Mouse (Mus musculus) heart, embryonic 11.5 days (tissue): ENCODE measurements at regions not wholly inside any gene's neighbourhood (a gene's known extent, or its start where the extent isn't known, plus 50 kb on each side); places are given as distances from the start of the nearest gene placed in this dataset.

Experiments used
- ATAC-seq: fragments of 200-750 bp; cut with Nextera tagmentation; replicated peaks from 2 replicates; pipeline ENCODE4 v1.8.0; 2017; ENCODE audit warnings: moderate library complexity; ENCODE audit not compliant: insufficient number of reproducible peaks, low FRiP score, low TSS enrichment
- H3K27ac ChIP-seq: fragments of 300-500 bp; sonication (generic); 2 replicates; pipeline ENCODE4 v1.5.1; 2014; ENCODE audit warnings: mild to moderate bottlenecking, low read depth, low read length
- H3K27me3 ChIP-seq: fragments of 300-500 bp; sonication (generic); 2 replicates; pipeline ENCODE4 v1.6.1; 2014; ENCODE audit warnings: mild to moderate bottlenecking, low read length, mixed read lengths; ENCODE audit not compliant: control insufficient read depth, insufficient read depth
- H3K36me3 ChIP-seq: fragments of 300-500 bp; sonication (generic); 2 replicates; pipeline ENCODE4 v1.6.1; 2014; ENCODE audit warnings: mild to moderate bottlenecking, low read length, moderate library complexity, mixed read lengths; ENCODE audit not compliant: control insufficient read depth, insufficient read depth
- H3K4me1 ChIP-seq: fragments of 300-500 bp; sonication (generic); 2 replicates; pipeline ENCODE4 v1.6.1; 2014; ENCODE audit warnings: low read length; ENCODE audit not compliant: control insufficient read depth, insufficient read depth
- H3K4me2 ChIP-seq: fragments of 300-500 bp; sonication (generic); 2 replicates; pipeline ENCODE4 v1.6.1; 2014; ENCODE audit warnings: mild to moderate bottlenecking, moderate library complexity
- H3K4me3 ChIP-seq: fragments of 300-500 bp; sonication (generic); 2 replicates; pipeline ENCODE4 v1.5.1; 2014; ENCODE audit warnings: low read depth, low read length
- H3K9ac ChIP-seq: fragments of 300-500 bp; sonication (generic); 2 replicates; pipeline ENCODE4 v1.6.1; 2014; ENCODE audit warnings: mild to moderate bottlenecking, low read depth, low read length, moderate library complexity
- H3K9me3 ChIP-seq: fragments of 300-500 bp; sonication (generic); replicated peaks from 2 replicates; pipeline ENCODE4 v1.6.1; 2016; ENCODE audit warnings: low read length; ENCODE audit not compliant: control insufficient read depth
- WGBS: fragments of 180-500 bp; shearing (Covaris S2); extraction: QIAGEN DNeasy Blood & Tissue Kit; methylation state at CpG from one replicate; pipeline ENCODE4 v1.1.7; 2014; ENCODE audit not compliant: insufficient replicate concordance; 5-methylcytosine and 5-hydroxymethylcytosine counted together

DNA sequence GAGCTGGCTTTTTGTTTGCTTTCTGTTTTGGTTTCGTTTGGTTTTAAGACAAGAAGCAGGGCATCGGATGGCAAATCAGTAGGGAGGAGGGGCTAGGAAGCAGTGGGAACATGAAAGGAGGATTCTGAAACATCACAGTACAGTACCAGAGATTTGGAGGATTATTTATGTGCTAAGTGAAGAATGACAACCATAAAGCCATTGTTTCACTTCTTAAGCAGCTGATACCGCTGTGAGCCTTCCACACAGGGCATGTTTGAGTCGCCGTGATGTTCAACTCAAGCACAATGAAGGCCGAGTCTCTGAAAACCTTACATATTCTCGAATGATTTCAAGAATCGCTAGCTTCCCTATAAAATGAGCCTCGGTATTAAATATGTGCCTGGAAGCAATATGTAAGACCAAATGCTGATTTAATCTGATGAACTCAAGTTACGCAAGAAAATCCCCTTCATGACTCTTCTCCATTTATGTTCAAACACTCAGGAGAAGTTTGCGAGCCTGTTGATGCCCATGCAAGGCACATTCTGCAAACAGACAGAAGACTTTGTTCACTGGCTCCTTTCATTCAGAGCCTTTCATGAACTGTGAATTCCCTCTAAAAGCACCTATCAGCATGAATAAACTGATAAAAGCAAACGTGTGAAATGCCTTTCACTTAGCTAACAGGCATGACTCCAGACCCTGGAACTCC is 441.2 kb downstream of the Efnb2 start:
- no peak overlapping the region for H3K4me3 ChIP-seq
- H3K36me3 ChIP-seq, result no peaks in the 10 kb centered on the region
- H3K27me3 ChIP-seq, result no peaks in the 10 kb centered on the region
- H3K9me3 ChIP-seq, result no peaks in the 10 kb centered on the region
- 65% methylated on average over 12 of the region's 12 CpGs for WGBS
- H3K4me1 ChIP-seq, result 0 out of 2 replicates have a peak, but pooled peaks cover 4% of the 10 kb centered on the region
- H3K27ac ChIP-seq, result no peak overlapping the region
- H3K4me2 ChIP-seq, result no peak overlapping the region
- no peak overlapping the region for H3K9ac ChIP-seq
- ATAC-seq, result no peak

DNA sequence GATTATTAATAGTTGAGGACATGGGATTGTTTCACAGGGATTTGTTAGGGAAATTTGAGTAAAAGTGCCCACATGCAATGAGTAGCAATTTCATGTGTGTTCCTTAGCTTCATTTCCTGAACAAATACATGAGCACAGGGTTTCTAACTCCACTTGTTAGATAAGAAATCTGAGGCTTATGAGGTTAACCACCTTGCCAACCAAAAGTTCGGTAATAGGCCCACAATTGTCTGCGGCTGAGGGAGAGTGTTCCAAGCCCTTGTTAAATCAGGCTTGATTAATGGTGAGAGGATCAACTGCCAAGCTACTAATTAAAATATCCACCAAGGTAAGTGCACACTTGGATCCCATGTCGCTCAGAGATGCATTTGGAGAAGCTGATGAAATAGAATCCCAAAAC is 468.0 kb downstream of the Efnb2 start:
- H3K27me3 ChIP-seq, result no peaks in the 10 kb centered on the region
- no peak overlapping the region for H3K9ac ChIP-seq
- H3K4me2 ChIP-seq, result no peak overlapping the region
- H3K9me3 ChIP-seq, result no peaks in the 10 kb centered on the region
- ATAC-seq, result no peak
- H3K36me3 ChIP-seq, result no peaks in the 10 kb centered on the region
- H3K4me1 ChIP-seq, result no peaks in the 10 kb centered on the region
- H3K27ac ChIP-seq, result no peak overlapping the region
- no peak overlapping the region for H3K4me3 ChIP-seq
- WGBS, result 83% methylated on average over 3 of the region's 3 CpGs

DNA sequence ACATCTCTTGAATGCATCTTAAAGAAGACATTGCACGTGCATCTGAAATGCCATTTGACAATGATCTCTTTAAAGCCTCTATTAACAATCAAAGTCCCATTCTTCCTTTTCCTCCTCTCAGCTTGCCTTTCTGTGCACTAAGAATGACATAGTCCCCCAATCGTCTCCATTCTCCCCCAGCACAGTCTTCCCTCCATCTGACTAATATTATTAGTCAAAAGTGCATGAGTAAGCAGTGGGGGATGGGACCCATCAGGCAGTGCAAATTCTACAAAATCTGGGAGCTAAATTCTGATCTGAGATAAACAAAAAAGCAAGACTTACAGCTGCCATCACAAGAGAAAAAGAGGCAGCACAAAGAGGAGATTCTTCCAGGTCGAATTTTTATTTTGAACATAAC is 475.0 kb downstream of the Efnb2 start:
- ATAC-seq, result no peak
- Histone ChIP-seq H3K4me1 (0 out of 2 replicates have a peak, but pooled peaks cover 2% of the 10 kb centered on the region), H3K27ac (no peak overlapping the region), H3K4me3 (no peak overlapping the region), H3K9me3 (no peaks in the 10 kb centered on the region), H3K9ac (no peak overlapping the region), H3K36me3 (no peaks in the 10 kb centered on the region), H3K27me3 (no peaks in the 10 kb centered on the region), H3K4me2 (no peak overlapping the region)
- 63% methylated on average over 3 of the region's 3 CpGs for WGBS

DNA sequence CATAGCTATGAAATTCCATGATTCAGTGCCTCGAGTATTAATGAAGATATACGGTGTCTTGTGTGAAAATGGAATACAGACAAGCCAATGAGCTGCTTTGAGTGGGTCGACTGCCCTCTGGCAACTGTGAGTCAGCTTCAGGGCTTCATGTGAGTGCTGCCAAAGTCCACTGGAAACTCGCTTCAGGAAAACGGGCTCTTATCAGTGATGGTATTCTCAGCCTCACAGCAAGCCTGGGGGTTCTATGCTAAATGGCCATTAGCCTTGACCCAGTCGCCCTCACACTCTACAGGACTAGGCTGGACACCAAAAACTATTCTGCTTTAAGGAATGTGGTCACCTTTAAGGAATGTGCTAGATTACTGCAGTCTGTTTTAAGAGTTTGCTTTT is 477.8 kb downstream of the Efnb2 start:
- Histone ChIP-seq H3K9me3 (no peaks in the 10 kb centered on the region), H3K27ac (no peak overlapping the region), H3K4me3 (no peak overlapping the region), H3K4me1 (peaks cover 5% of the 10 kb centered on the region; the same call in 1 of the 2 replicates), H3K36me3 (no peaks in the 10 kb centered on the region), H3K4me2 (no peak overlapping the region), H3K9ac (no peak overlapping the region), H3K27me3 (no peaks in the 10 kb centered on the region)
- 31% methylated on average over 6 of the region's 6 CpGs for WGBS
- ATAC-seq, result no peak

DNA sequence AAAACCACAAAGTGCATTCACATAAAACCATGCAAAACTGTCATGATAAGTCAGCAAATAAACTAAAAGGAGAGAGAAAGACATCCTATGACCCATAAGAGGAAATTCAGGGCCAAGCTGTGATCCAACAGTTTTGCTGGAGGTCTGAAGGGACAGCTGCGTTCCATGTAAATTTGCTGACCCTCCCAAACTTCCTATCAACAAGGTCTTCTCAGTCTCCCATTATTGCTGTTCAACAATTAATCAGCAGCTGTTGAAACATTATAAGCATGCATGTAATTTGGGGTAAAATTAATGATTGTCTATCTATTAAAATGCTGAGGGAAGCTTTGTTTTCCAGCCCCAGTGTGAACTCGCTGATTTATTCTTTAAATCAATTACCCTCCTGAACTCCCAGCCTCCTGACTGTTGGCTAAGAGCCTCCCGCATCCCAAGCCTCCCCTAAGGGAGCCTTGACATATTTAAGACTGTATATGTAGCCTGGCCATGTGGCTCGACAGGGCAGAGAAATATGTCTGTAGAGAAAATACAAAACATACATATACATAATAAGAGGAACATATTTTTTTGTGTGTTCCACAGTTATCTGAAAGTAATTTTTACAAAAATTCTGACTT is 478.3 kb downstream of the Efnb2 start:
- no peak for ATAC-seq
- Histone ChIP-seq H3K27ac (no peak overlapping the region), H3K4me1 (peaks cover 5% of the 10 kb centered on the region; the same call in 1 of the 2 replicates), H3K9ac (no peak overlapping the region), H3K36me3 (no peaks in the 10 kb centered on the region), H3K4me2 (no peak overlapping the region), H3K27me3 (no peaks in the 10 kb centered on the region), H3K4me3 (no peak overlapping the region), H3K9me3 (no peaks in the 10 kb centered on the region)
- WGBS, result 71% methylated on average over 4 of the region's 4 CpGs

DNA sequence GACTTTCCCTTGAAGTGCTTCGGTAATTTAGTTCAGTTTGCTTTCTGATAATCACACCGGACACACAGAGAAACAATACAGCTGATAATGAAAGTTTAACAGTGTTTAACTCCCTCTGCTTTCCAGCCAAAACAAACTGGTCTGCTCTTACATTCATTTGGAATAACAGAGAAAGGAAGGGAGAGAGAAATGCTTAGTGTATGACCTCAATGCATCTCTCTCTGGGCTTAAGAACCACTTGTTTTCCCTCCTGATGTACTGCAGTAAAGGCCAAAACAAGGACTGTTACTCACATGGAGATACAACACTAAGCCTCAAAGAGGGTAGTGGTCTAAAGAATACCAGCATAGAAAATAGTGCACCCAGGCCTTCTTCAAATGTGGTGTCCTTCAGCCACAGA is 478.9 kb downstream of the Efnb2 start:
- Histone ChIP-seq H3K9ac (no peak overlapping the region), H3K36me3 (no peaks in the 10 kb centered on the region), H3K9me3 (no peaks in the 10 kb centered on the region), H3K4me3 (no peak overlapping the region), H3K4me1 (peaks cover 5% of the 10 kb centered on the region; the same call in 1 of the 2 replicates), H3K27ac (no peak overlapping the region), H3K27me3 (no peaks in the 10 kb centered on the region), H3K4me2 (no peak overlapping the region)
- WGBS, result 34% methylated on average over 2 of the region's 2 CpGs
- ATAC-seq, result no peak

DNA sequence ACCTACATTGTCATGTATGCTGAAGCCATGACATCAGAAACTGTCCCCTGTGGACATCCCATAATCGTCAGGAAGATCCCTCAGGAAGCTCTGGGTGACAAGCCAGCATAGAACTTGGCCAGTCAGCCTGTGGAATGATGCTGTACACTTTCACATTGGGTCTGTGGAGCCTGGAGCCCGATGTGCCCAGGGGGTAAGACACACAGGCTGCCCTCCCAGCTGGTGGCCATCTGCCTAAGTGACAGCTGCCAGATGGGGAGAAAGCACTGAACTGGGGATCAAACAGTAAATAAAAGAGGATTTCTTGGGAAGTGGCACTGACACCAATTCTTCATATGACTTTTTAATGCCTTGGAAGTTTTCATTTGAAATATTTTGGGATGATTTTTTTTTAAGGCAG is 486.8 kb downstream of the Efnb2 start:
- no peaks in the 10 kb centered on the region for H3K36me3 ChIP-seq
- H3K27me3 ChIP-seq, result no peaks in the 10 kb centered on the region
- 54% methylated on average over 2 of the region's 2 CpGs for WGBS
- H3K4me1 ChIP-seq, result peaks cover 3% of the 10 kb centered on the region; the same call in 1 of the 2 replicates
- H3K9me3 ChIP-seq, result no peaks in the 10 kb centered on the region
- H3K27ac ChIP-seq, result no peak overlapping the region
- no peak overlapping the region for H3K9ac ChIP-seq
- ATAC-seq, result no peak
- no peak overlapping the region for H3K4me2 ChIP-seq
- no peak overlapping the region for H3K4me3 ChIP-seq

DNA sequence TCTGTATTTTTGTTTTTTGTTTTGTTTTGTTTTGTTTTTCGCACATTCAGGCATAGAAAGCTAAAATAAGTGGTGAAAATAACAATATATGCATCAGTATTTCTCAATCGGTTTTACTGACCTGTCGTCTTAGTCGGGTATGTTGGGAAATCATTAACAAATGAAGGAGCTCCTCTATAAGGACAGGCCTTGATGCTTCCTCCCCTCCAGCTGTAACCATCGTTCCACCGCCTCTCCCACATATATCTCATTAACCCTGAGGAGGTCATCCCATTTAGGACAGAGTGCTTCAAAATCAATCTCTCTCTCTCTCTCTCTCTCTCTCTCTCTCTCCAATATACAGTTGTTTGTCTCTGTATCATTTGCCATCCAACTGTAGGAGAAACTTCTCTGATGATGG is 492.4 kb downstream of the Efnb2 start:
- Histone ChIP-seq H3K4me1 (no peaks in the 10 kb centered on the region), H3K27ac (no peak overlapping the region), H3K9me3 (no peaks in the 10 kb centered on the region), H3K27me3 (no peaks in the 10 kb centered on the region), H3K4me3 (no peak overlapping the region), H3K9ac (no peak overlapping the region), H3K4me2 (no peak overlapping the region), H3K36me3 (no peaks in the 10 kb centered on the region)
- WGBS, result 77% methylated on average over 6 of the region's 6 CpGs
- no peak for ATAC-seq

DNA sequence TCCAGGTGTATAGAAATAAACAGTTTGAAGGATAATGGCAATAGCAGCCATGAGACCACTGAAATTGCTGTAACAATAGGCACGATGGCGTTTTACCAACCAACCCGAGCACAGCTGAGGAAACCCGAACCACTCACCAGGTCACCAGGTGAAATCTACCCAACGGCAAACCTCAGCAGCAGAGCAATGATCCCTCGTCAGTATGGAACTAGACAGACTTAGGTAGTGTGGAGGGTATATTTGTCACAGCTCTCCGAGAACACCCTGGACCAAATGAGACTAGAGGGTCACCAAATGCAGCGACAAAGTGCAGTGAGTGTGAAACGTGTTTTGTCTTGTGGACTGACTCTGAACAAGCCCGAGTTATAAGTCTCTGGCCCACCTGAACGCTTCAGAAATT is 492.8 kb downstream of the Efnb2 start:
- ATAC-seq, result no peak
- Histone ChIP-seq H3K27me3 (no peaks in the 10 kb centered on the region), H3K9ac (no peak overlapping the region), H3K36me3 (no peaks in the 10 kb centered on the region), H3K9me3 (no peaks in the 10 kb centered on the region), H3K4me3 (no peak overlapping the region), H3K4me2 (no peak overlapping the region), H3K4me1 (no peaks in the 10 kb centered on the region), H3K27ac (no peak overlapping the region)
- whole genome bisulfite sequencing, result 85% methylated on average over 11 of the region's 11 CpGs
